Mouse (Mus musculus) embryonic facial prominence, embryonic 11.5 days (tissue): Measurements from ENCODE around the gene Rfx4. TPM values are rescaled to one million over a fixed set of nuclear protein-coding genes. Genes with fewer than 3 reads are reported as not detected.

Source experiments
- ATAC-seq: fragments of 200-750 bp; cut with Nextera tagmentation; replicated peaks from 2 replicates; pipeline ENCODE4 v1.8.0; 2017; ENCODE audit warnings: low read depth; ENCODE audit not compliant: insufficient number of reproducible peaks, low FRiP score, low TSS enrichment
- DNase-seq: peaks from one replicate; pipeline ENCODE4 v3.0.0-alpha.2; 2015; ENCODE audit warnings: low spot score
- H3K27ac ChIP-seq: fragments of 300-500 bp; sonication (generic); replicated peaks from 2 replicates; pipeline ENCODE4 v1.5.1; 2014; ENCODE audit warnings: mild to moderate bottlenecking, low read depth, low read length, control low read depth
- H3K27me3 ChIP-seq: fragments of 300-500 bp; sonication (generic); 2 replicates; pipeline ENCODE4 v1.6.1; 2014; ENCODE audit warnings: mild to moderate bottlenecking, low read length, moderate library complexity, mixed read lengths; ENCODE audit not compliant: control insufficient read depth, insufficient read depth
- H3K36me3 ChIP-seq: fragments of 300-500 bp; sonication (generic); replicated peaks from 2 replicates; pipeline ENCODE4 v1.6.1; 2014; ENCODE audit warnings: low read depth, mild to moderate bottlenecking, low read length, moderate library complexity, mixed read lengths; ENCODE audit not compliant: control insufficient read depth, insufficient read depth
- H3K4me1 ChIP-seq: fragments of 300-500 bp; sonication (generic); 2 replicates; pipeline ENCODE4 v1.6.1; 2014; ENCODE audit warnings: low read length, mixed read lengths; ENCODE audit not compliant: control insufficient read depth, insufficient read depth
- H3K4me2 ChIP-seq: fragments of 300-500 bp; sonication (generic); 2 replicates; pipeline ENCODE4 v1.6.1; 2014; ENCODE audit warnings: low read depth, mild to moderate bottlenecking, control low read depth, low read length, moderate library complexity
- H3K4me3 ChIP-seq: fragments of 300-500 bp; sonication (generic); 2 replicates; pipeline ENCODE4 v1.5.1; 2014; ENCODE audit warnings: low read depth, low read length, control low read depth
- H3K9ac ChIP-seq: fragments of 300-500 bp; sonication (generic); replicated peaks from 2 replicates; pipeline ENCODE4 v1.6.1; 2014; ENCODE audit warnings: mild to moderate bottlenecking, control low read depth, low read length
- H3K9me3 ChIP-seq: fragments of 300-500 bp; sonication (generic); replicated peaks from 2 replicates; pipeline ENCODE4 v1.6.1; 2016; ENCODE audit warnings: mild to moderate bottlenecking, low read length, inconsistent platforms, mixed read lengths; ENCODE audit not compliant: control insufficient read depth
- WGBS: fragments of 180-500 bp; shearing (Covaris S2); extraction: QIAGEN DNeasy Blood & Tissue Kit; methylation state at CpG from one replicate; pipeline ENCODE4 v1.1.7; 2014; 5-methylcytosine and 5-hydroxymethylcytosine counted together
- polyA plus RNA-seq: library from polyadenylated mRNA; unstranded; fragments of >200 nt; fragmentation: Nextera tagmentation; extraction: Ambion mirVana; gene quantifications from 2 replicates; pipeline ENCODE4 v1.2.1, GENCODE M21; 2014

Gene Rfx4
- polyA plus RNA-seq, 1 experiment from 2014 or later, result 5.2 TPM

DNA sequence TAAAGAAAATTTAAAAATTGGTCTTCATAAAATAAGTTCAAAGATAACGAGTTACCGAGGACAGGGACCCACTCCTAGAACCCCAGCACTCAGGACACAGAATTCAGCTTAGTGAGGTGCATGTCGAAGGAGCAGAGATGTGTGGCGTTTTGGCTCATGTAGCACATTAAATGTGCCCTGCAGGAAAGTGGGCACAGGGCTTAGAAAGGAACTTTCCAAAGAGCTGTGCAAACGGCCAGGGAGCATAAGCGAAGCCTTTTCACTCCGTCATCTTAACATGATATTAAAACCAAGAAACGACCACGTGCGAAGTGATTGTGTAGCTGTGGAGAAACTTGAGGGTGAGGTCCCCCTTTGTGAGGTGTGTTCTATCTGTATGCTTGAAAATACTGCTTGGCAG is 198.4 kb downstream of the Rfx4 start:
- Histone ChIP-seq H3K4me3 (no peak overlapping the region), H3K9me3 (no peaks in the 10 kb centered on the region), H3K4me1 (no peaks in the 10 kb centered on the region), H3K36me3 (no peaks in the 10 kb centered on the region; the same call in 1 of the 2 replicates), H3K27me3 (no peaks in the 10 kb centered on the region), H3K4me2 (no peak overlapping the region), H3K9ac (no peak overlapping the region), H3K27ac (no peak overlapping the region)
- 91% methylated on average over 10 of the region's 10 CpGs for WGBS
- DNase-seq (no peak), ATAC-seq (no peak)

Other genes with a start within 250 kb of the Rfx4 start
- gene Ckap4, start 222.0 kb upstream of the Rfx4 start, polyA plus RNA-seq, result 80.2 and 82.1 TPM in 2 replicates
- 8.5 and 9.7 TPM in 2 replicates for gene Tcp11l2, start 179.4 kb upstream of the Rfx4 start, polyA plus RNA-seq
- gene Polr3b, start 133.8 kb upstream of the Rfx4 start, polyA plus RNA-seq, result 19.6 and 20.1 TPM in 2 replicates
- 26.3 and 28.4 TPM in 2 replicates for gene Ric8b, start 161.6 kb downstream of the Rfx4 start, polyA plus RNA-seq